Mouse (Mus musculus): ENCODE data around the gene Stum.

GRCm38 (mm10) chr1:180401725-180402124, 81.6 kb downstream of the Stum start:
- TF ChIP-seq CTCF (IDR thresholded peaks at IDR 0.05; ENCODE audit: low read depth, low read length) (no peak), POLR2A (IDR thresholded peaks at IDR 0.05; ENCODE audit: extremely low read depth, insufficient read depth, low read length) (no peak)
